Mouse (Mus musculus): ENCODE measurements around the gene Gpx3. TPM values are rescaled to one million over a fixed set of nuclear protein-coding genes. Genes with fewer than 3 reads are reported as not detected.
"Not testable (repeated sequence)": the region's sequence is repeated elsewhere in the genome, so short reads cannot be mapped to it uniquely, and the experiment has no call there.

The Gpx3 gene
- 511 and 784 TPM in 2 replicates for polyA plus RNA-seq (2015; fragmentation: Nextera tagmentation; extraction: Ambion mirVana)

DNA sequence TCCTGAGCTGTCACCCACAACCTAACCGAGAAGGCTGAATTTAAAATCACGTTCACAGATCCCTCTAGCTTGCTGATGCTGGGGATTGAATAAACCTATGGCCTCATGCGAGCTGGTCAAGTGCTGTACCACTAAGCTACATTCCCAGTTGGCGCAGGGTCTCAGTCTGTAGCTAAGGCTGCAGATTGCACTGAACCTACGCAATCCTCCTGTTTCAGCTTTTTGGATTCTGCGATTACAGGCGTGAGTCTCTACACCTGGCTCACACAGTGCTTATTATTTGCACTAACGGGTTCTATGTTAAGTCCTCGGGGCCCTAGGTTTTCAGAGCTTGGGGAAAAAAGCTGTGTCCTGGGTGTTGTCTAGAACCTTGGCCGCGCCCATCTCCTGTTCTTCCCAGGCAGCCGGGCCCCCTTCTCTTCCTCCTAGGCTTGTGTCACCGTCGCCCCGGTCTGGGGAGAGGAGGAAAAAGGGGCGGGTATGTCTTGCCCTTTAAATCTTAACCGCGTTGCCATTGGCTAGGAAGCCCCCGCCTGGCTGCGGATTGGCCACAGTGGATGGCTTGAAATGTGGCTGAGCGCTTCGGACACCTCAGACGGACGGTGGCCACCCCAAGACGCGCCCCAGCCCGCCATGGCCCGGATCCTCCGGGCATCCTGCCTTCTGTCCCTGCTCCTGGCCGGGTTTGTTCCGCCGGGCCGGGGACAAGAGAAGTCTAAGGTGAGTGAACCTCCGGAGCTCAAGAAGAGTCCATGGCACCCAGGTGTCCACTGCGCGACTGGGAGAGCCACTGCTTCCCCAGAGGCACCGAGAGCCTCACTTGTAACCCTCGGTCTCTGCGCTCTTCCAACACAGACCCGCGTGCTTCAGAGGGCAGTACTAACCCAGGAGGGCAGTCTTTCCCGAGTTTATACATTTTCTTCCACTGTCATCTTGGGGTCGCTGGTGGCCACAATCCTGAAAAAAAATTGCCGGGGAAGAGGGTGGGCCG, at the start of gene Gpx3:
Gene Gpx3 (plus strand): TSS at position 121 of the 991 bp plus-strand sequence.
- Histone ChIP-seq H3K36me3 (ENCODE audit: control insufficient read depth, insufficient read depth, low read length) (no peaks in the 10 kb centered on the region), H3K9me3 (ENCODE audit: control insufficient read depth, low read length) (no peaks in the 10 kb centered on the region), H3K27me3 (replicated peaks; ENCODE audit: control insufficient read depth, insufficient read depth, low read length) (no peaks in the 10 kb centered on the region), H3K4me1 (ENCODE audit: control insufficient read depth, insufficient read depth, low read length) (peaks cover 33% of the 10 kb centered on the region), H3K4me3 (ENCODE audit: low read length) (peak within 1 kb of the TSS; percentile 66), H3K4me2 (ENCODE audit: low read depth, low read length) (peak within 1 kb of the TSS; percentile 89), H3K27ac (ENCODE audit: low read length) (peak within 1 kb of the TSS; percentile 67), H3K9ac (ENCODE audit: low read depth, low read length) (peak within 1 kb of the TSS; percentile 74)
- WGBS, result 13% methylated on average over 43 of the region's 45 CpGs
- ATAC-seq, result peak; percentile 86

DNA sequence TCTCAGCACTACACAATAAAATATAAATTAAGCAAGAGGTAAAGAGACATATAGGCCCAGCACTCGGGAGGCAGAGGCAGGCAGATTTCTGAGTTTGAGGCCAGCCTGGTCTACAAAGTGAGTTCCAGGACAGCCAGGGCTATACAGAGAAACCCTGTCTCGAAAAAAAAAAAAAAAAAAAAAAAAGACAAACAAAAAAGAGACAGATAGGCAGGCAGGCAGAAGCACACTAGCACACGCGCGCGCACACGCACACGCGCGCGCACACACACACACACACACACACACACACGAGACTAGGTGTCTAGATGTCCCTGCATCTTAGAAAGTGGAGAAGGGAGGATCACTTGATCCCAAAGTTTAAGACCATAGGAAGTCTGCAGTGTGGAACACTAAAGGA, 43.4 kb upstream of the Gpx3 start:
- not testable (repeated sequence) for H3K27me3 ChIP-seq (replicated peaks; ENCODE audit: control insufficient read depth, insufficient read depth, low read length); H3K9me3 ChIP-seq (ENCODE audit: control insufficient read depth, low read length); ATAC-seq; H3K36me3 ChIP-seq (ENCODE audit: control insufficient read depth, insufficient read depth, low read length); H3K9ac ChIP-seq (ENCODE audit: low read depth, low read length); H3K4me2 ChIP-seq (ENCODE audit: low read depth, low read length); H3K4me1 ChIP-seq (ENCODE audit: control insufficient read depth, insufficient read depth, low read length); H3K27ac ChIP-seq (ENCODE audit: low read length); H3K4me3 ChIP-seq (ENCODE audit: low read length)
- WGBS, result 96% methylated on average over 11 of the region's 12 CpGs

DNA sequence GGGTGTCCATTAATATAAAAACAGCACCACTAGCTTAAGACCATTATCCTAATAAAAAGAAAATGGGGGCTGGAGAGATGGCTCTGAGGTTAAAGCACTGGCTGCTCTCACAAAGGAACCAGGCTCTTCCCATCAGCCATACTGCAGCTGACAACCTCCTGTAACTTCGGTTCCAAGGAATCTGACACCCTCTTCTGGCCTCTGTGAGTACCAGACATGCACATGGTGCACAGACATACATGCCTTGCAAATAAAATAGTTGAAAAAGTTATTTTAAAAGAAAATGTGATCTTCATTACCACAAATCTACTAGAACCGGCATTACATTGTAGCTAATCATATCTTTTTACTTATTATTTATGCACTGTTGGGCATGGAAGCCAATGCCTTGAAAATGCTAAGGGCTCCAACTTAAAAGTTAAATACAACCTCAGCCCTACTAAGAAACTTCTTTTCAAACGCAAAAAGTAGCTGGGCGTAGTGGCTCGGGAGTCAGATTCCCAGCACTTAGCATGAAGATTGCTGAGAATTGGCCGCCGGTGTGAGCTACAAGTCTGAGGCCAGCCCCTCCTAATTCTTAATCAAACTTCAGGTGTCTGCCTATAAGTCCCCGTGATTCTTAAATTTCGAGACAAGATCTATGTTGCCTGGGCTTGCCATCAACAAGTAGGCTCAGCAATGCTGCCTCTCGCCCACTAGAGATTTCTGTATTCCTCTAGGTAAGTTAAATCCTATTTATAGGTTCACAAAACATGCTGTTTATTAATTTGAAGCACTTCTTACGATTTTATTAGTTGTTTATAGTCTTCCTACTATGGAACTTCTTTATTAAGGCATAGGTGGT, 42.7 kb upstream of the Gpx3 start:
- Histone ChIP-seq H3K27ac (ENCODE audit: low read length) (no peak overlapping the region; the same call in 1 of the 2 replicates), H3K4me1 (ENCODE audit: control insufficient read depth, insufficient read depth, low read length) (peaks cover 6% of the 10 kb centered on the region; the same call in 1 of the 2 replicates), H3K9me3 (ENCODE audit: control insufficient read depth, low read length) (no peaks in the 10 kb centered on the region), H3K27me3 (replicated peaks; ENCODE audit: control insufficient read depth, insufficient read depth, low read length) (no peaks in the 10 kb centered on the region), H3K4me3 (ENCODE audit: low read length) (peak overlapping the region; percentile 67), H3K9ac (ENCODE audit: low read depth, low read length) (peak overlapping the region; percentile 78), H3K4me2 (ENCODE audit: low read depth, low read length) (peak overlapping the region; percentile 74), H3K36me3 (ENCODE audit: control insufficient read depth, insufficient read depth, low read length) (no peaks in the 10 kb centered on the region)
- 20% methylated on average over 11 of the region's 11 CpGs for WGBS
- no peak for ATAC-seq

DNA sequence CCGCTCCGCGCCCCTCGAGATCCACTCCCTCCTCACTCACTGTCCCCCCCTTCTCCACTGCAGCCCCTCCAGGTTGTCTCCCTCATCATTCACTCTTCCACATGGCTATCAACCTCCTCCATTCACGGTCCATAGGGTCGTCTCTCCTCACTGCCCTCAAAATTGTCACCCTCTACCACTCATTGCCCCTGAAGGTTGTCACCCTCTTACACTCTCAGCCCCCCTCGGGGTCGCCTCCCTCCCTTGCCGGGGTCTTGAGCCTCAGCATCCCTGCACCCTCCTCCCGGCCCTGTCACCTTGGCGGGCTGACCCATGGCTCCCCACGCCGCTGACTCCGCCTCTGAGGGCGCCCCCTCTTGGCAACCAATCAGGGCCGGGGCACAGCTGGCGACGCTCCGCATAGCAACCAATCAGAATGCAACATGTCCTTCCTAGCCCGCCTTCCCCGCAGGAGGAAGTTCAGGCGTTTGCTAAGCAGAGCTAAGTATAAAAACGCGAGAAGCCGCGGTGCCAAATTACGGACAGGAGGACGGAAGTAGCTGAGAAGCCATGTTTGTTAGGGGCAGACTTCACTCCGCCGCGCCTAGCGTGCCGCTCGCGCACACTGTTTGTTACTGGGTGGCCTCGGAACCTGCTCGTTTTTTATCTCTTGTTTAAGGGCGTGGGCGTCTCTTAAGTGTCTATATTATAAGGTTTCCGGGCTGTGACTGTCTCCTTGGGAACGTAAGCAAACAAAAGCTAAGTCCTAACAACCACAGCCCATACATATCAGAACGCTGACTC, 41.8 kb upstream of the Gpx3 start, which contains the start of gene Lyrm7:
Gene Lyrm7 (minus strand): TSS at position 661 of the 783 bp plus-strand sequence.
- peak within 1 kb of the TSS; percentile 67 for H3K4me3 ChIP-seq (ENCODE audit: low read length)
- no peaks in the 10 kb centered on the region for H3K9me3 ChIP-seq (ENCODE audit: control insufficient read depth, low read length)
- peak within 1 kb of the TSS; percentile 74 for H3K4me2 ChIP-seq (ENCODE audit: low read depth, low read length)
- H3K4me1 ChIP-seq (ENCODE audit: control insufficient read depth, insufficient read depth, low read length), result peaks cover 6% of the 10 kb centered on the region; the same call in 1 of the 2 replicates
- H3K27me3 ChIP-seq (replicated peaks; ENCODE audit: control insufficient read depth, insufficient read depth, low read length), result no peaks in the 10 kb centered on the region
- peak within 1 kb of the TSS; percentile 78 for H3K9ac ChIP-seq (ENCODE audit: low read depth, low read length)
- WGBS, result under 1% methylated on average over 42 of the region's 42 CpGs
- H3K27ac ChIP-seq (ENCODE audit: low read length), result peak within 1 kb of the TSS; percentile 85
- H3K36me3 ChIP-seq (ENCODE audit: control insufficient read depth, insufficient read depth, low read length), result no peaks in the 10 kb centered on the region
- ATAC-seq, result peak; percentile 98

DNA sequence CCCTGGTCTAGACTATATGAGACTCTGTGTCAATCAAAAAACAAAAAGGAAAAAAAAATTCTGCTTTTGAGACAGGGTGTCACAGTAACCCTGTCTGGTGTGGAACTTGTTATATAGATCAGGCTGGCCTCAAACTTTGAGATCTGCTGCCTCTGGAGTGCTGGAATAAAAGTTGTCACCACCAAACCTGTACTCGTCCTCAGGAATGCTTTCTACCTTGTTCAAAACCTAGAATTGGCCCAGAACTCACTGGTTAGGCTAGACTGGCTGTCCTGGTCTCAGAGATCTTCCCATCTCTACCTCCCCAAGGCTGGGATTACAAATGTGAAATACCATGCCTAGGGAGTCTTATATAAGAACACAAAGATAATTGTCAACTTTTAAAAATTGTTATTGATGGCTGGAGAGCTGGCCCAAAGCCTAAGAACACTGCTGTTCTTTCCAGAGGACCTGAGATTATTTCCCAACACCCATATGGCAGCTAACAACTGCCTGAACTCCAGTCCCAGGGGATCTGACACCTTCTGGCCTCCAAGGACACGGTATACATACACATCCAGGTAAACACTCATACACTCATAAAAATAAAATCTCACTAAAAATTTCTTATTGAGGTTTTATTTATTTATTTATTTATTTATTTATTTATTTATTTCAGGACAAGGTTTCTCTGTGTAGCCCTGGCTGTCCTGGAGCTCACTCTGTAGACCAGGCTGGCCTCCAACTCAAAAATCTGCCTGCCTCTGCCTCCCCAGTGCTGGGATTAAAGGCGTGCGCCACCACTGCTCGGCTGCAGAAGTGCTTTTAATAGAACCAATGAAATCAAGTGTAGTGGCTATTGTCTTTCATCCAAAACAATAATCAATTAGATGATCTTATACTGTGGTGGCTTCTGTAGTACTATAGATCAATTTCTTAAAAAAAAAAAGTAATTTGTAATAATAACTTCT, 40.5 kb upstream of the Gpx3 start:
- Histone ChIP-seq H3K4me3 (ENCODE audit: low read length) (no peak overlapping the region), H3K27ac (ENCODE audit: low read length) (0 out of 2 replicates have a peak overlapping the region, but pooled peaks have one; percentile 11)
- 91% methylated on average over 5 of the region's 5 CpGs for WGBS

DNA sequence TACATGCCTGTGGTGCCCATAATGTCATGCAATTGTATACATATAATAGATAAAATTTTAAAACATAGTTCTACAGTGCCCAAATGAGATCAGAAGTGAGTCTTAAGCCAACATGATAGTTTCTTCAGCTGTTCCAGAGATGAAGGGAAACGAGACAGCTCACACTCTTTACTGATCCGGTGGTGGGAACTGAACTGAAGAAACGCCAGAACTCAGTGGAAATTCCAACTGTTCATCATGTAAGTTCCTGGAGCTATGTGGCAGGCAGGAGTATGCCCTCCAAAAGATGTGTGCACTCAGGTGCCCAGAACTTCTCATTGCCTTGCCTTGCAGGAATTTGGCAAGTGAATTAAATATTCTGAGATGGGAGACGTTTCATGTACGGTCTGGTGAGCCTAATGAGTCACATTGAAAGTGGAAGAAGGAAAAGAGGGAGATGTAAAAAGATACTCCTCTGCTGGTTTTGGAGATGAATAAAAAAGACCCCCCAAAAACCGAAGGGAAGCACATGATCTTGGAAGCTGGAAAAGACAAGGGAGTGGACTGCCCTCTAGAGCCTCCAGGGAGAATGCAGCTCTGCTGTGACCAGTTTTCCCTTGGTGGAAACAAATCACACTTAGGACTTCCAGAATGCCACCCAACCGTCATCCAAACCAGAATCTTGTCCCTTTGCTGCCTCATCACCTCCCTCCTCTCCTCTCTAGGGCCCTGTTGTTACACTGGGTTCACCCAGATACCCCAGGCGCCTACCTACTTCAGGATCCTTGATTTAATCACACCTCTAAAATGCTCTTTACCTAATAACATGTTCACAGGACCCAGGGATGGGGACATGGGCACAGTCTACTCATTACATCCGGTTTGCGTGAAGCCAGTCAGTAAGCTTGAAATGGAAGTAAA, 39.4 kb upstream of the Gpx3 start:
- H3K9me3 ChIP-seq (ENCODE audit: control insufficient read depth, low read length), result no peaks in the 10 kb centered on the region
- 43% methylated on average over 10 of the region's 10 CpGs for WGBS
- no peak overlapping the region for H3K9ac ChIP-seq (ENCODE audit: low read depth, low read length)
- H3K36me3 ChIP-seq (ENCODE audit: control insufficient read depth, insufficient read depth, low read length), result no peaks in the 10 kb centered on the region
- H3K4me1 ChIP-seq (ENCODE audit: control insufficient read depth, insufficient read depth, low read length), result peaks cover 12% of the 10 kb centered on the region
- no peak overlapping the region for H3K4me3 ChIP-seq (ENCODE audit: low read length)
- no peak for ATAC-seq
- H3K27ac ChIP-seq (ENCODE audit: low read length), result no peak overlapping the region
- no peak overlapping the region for H3K4me2 ChIP-seq (ENCODE audit: low read depth, low read length)
- no peaks in the 10 kb centered on the region for H3K27me3 ChIP-seq (replicated peaks; ENCODE audit: control insufficient read depth, insufficient read depth, low read length)

More for the DNA sequence above, 40.5 kb upstream of the Gpx3 start:
- Histone ChIP-seq H3K9ac (ENCODE audit: low read depth, low read length) (no peak overlapping the region), H3K9me3 (ENCODE audit: control insufficient read depth, low read length) (no peaks in the 10 kb centered on the region), H3K27me3 (replicated peaks; ENCODE audit: control insufficient read depth, insufficient read depth, low read length) (no peaks in the 10 kb centered on the region), H3K36me3 (ENCODE audit: control insufficient read depth, insufficient read depth, low read length) (no peaks in the 10 kb centered on the region), H3K4me2 (ENCODE audit: low read depth, low read length) (no peak overlapping the region), H3K4me1 (ENCODE audit: control insufficient read depth, insufficient read depth, low read length) (peaks cover 8% of the 10 kb centered on the region)
- ATAC-seq, result no peak

DNA sequence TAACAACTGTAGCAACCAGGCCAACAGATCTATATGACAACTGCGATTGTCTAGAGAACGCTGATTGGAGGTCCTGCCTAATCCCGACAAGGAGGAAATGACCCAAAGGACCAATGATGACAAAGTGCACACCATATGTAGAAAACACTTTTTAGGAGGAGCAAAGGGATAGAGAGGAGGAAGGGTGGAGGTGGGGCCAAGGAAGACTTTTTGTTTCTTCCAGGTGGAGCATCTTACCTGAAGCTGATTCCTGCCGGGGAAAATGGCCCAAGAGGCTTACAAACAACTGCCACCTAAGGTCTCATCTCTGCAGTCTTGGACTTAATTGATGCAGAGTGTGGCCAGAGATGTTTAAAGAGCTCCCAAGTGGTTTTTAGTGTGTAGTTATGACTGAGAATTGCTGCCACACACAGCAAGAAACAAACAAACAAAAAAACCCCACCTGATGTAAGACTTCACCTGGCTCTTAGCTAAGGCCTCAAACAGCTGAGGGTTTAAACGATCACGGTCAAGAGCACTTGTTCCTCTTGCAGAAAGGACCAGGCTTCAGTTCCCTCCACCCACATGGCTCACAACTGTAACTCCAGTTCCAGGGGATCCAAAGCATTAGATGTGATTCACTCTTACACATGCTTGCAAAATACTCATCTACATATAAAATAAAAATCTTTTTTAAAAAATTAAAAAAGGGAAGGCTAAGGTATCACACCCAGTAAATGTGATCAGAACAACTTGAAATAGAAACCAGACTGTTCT, 36.7 kb upstream of the Gpx3 start:
- no peak for ATAC-seq
- WGBS, result 74% methylated on average over 6 of the region's 6 CpGs
- H3K9ac ChIP-seq (ENCODE audit: low read depth, low read length), result peak overlapping the region; percentile 98

More for the DNA sequence above, 36.7 kb upstream of the Gpx3 start:
- Histone ChIP-seq H3K9me3 (ENCODE audit: control insufficient read depth, low read length) (no peaks in the 10 kb centered on the region), H3K36me3 (ENCODE audit: control insufficient read depth, insufficient read depth, low read length) (no peaks in the 10 kb centered on the region), H3K27me3 (replicated peaks; ENCODE audit: control insufficient read depth, insufficient read depth, low read length) (no peaks in the 10 kb centered on the region), H3K27ac (ENCODE audit: low read length) (peak overlapping the region; percentile 96), H3K4me3 (ENCODE audit: low read length) (peak overlapping the region; percentile 84), H3K4me2 (ENCODE audit: low read depth, low read length) (peak overlapping the region; percentile 86), H3K4me1 (ENCODE audit: control insufficient read depth, insufficient read depth, low read length) (peaks cover 17% of the 10 kb centered on the region)
